Mouse (Mus musculus) right cerebral cortex, postnatal 36 days (tissue): ENCODE data around the gene Hunk.

Experiments
- DNase-seq, 2 experiments: peaks; one replicate each; pipeline ENCODE4 v3.0.0; 2022; ENCODE audit warnings: low spot score in 2 of 2, mixed read lengths in 1 of 2

Gene Hunk

DNA sequence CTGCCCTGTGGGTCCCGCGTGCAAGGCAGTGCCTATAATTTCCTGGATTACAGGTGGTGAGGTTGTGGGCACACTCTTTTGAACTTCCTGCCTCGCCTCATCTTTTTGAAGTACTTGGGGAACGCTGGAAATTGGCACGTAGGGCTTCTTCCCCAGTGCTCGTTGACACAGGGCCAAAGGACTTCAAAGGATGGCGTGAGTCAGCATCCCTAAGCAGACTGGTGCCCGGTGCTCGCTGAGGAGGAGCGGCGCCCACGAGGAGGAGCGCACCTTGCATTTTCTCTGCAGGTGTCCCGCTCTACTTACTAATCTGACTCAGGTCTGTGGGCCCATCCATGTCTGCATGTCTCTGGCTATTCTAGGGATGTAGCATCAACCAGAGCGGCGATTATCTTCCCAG, 4.9 kb downstream of the Hunk start:
- DNase-seq: no peak

DNA sequence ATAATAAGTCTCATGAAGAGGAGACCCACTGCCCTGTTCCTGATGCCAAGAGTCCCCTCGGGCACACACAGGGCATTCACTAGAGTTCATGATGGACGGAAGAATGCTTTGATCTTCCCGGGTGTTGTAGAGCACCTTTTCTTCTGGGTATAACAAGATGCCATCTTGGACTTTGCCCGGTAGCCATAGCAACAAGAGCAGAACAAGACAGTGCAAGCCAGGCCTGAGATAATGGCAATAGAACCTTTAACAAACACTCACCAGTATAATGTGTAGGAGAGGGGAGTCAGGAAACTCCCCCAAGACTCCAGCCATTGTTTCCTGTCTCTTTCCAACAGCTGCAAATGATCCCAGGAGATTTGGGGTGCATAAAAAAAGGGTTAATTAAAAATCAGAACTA, 8.9 kb downstream of the Hunk start:
- no peak for DNase-seq

DNA sequence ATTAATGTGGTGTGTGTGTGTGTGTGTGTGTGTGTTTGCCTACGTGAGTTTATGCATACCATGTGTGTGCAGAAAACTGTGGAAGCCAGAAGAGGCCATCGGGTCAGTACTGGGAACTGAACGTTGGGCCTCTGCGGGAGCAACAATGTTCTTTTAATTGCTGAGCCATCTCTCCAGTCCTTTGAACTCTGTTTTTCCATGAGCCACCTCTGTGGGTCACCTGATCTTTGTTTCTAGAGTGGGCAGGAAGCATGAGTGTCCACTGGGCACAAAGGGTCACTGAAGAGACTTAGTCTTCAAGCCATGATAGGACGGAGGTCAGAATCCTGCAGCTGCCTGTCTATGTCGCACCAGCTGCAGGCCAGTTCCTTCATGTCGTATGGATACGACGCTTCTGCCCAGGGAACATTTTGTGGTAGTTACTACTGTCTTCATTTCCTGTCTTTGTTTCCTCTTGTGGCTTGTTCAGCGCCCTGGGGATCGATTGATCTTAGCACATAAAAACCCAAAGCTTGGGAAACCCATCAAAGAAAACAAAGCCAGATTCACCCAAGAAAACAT, 10.3 kb downstream of the Hunk start:
- DNase-seq: no peak

DNA sequence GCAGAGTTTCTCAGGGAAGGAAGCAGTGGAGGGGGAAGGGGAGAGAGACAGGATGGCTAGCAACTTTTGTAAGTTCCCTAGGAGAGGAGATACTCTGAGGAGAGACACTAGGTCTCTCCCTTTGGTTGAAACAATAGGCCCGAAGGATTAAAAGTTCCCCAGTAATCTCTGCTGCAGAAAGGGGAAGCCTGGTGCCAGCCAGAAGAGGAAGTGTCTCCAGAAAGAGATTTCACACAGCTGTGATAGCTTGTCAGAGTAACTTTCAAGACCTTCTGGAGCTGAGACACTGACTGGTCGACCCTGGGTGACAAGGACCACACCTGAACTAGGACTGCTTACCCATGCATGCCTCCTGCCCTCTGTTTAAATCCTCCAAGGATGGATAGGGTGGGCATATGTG, 11.1 kb downstream of the Hunk start:
- no peak for DNase-seq

DNA sequence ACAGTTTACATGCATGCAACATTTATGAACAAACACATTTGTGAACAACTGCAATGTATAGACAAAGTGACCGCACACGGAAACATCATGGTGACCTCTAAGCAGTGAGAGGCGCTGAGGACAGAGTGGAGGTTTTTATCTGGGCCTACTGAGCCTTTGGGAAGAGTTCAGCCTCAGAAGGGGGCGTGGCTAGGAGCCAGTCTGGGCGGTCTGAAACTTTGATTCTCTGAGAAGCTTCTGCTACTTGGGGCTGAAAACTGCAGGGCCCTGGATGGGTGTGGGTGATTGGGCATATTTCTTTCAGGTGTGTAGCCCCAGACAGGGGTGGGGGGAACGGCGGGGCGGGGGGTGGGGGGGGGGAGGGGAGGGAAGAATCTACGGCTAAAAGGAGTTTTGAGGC, 14.5 kb downstream of the Hunk start:
- no peak for DNase-seq

DNA sequence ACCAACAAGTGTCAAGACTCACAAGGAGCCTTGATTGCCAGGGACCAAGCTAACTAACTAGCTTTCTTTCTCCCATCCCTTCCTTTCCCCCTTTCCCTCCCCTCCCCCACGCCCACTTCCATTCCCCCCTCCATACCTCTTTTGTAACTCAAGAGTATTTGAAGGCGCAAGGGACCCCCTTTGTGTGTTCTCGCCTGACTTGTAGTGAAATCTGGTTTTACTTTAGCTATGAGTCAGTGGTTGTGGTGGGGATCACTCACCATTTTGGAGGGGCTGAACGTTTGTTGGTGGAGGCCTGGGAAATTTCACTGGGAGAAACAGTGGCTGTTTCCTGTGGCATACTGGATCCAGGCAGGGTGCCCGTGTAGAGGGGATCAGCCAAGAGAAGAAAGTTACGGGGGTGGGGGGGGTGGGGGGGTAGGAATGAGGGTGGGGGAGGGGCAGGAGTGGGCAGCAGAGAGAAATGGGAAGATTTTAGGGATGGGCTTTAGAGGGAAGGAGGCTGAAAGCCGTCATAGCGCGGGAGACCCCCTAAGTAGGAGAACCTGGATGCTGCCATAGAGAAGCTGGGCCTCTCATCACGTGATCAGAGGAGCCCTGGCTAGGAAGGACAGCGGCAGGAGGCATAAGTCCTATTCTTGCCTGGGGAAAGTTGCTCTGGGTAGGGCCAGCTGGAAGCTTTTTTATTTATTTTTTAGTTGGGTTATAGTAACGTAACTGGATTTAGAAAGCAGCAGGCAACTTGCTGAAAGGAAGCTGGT, 15.3 kb downstream of the Hunk start:
- DNase-seq: no peak

DNA sequence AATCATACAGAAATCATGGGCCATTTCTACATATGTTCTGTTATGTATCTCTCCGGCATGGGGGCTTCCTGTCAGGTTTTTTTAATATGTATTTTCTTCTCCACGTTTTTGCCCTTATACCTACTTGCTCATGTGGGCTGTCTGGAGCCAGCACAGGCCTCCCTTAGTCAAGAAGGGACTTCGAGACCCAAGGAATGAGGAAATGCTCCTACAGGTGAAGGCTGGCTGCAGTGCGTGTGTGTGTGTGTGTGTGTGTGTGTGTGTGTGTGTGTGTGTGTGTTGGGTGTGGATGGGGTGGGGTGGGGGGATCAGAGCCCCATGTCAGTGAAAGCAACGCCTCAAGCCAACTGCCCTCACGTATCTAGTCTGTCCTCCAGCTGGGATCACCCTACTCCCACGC, 16.5 kb downstream of the Hunk start:
- no peak for DNase-seq

DNA sequence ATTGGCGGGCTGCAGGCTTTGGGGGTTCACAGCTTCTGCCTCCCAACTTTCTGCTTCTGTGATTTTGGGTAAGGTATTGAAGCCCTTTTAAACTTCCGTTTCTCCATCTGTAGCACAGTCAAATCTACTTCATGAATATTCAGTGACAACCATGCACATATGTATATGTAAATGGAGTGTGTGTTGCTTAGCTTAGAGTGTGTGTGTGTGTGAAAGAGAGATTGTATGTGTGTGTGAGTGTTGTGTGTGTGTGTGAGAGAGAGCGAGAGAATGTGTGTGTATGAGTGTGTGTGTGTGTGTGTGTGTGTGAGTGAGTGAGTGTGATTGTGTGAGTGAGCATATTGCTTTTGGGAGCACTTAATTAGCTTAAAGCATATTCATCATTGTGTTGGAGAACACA, 19.4 kb downstream of the Hunk start:
- DNase-seq: no peak

DNA sequence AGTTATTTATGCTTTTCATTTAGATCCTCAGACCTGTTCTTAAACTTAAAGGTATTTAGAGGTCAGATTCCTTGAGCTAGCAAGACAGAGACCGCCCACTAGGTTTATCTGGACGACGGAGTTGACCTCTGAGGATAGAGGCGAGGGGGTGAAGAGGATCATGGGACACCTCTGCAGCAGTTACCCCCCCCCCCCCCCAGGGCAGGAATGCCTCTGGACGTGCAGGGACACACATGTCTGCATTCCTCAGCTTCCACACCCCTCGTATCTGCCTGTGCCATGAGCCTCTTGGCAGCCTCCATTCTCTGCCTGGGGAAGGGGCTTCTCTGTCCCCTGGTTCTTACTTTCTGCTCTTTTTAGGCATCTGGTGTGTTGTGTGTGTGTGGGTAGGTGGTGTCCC, 19.8 kb downstream of the Hunk start:
- no peak for DNase-seq

DNA sequence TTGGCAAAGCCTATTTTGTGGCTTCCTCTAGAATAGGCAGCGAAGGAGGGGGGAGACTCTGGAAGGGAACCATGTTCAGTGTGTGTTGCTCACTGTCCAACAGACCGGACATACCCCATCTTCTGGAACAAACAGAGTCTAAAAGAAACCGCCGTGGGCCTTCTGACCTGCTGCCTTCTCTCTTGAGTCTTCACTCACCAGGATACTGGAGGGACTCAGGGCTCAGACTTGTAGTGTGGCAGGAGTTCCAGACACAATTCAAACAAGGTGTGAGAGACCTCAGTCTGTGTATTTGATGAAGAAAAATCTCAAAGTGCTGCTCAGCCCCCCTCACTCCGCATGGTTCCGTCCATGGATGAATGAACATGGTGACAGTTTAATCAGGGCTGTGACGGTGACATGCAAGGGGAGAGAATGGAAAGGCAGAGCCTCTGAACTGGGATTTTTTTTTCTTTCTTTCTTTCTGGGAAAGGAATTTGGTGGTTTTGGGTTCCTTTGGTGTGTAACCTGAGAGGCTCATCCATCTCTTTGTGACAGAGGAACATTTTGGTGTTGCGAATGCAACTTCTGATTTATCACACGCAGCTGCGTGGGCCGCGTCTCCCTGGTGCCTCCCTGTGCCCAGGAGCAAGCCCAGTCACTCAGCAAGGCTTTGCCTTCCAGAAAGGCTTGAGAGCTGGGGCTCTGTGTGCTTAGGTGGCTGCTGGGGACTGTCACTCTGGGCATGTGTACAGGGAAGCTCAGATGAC, 21.9 kb downstream of the Hunk start:
- no peak for DNase-seq

DNA sequence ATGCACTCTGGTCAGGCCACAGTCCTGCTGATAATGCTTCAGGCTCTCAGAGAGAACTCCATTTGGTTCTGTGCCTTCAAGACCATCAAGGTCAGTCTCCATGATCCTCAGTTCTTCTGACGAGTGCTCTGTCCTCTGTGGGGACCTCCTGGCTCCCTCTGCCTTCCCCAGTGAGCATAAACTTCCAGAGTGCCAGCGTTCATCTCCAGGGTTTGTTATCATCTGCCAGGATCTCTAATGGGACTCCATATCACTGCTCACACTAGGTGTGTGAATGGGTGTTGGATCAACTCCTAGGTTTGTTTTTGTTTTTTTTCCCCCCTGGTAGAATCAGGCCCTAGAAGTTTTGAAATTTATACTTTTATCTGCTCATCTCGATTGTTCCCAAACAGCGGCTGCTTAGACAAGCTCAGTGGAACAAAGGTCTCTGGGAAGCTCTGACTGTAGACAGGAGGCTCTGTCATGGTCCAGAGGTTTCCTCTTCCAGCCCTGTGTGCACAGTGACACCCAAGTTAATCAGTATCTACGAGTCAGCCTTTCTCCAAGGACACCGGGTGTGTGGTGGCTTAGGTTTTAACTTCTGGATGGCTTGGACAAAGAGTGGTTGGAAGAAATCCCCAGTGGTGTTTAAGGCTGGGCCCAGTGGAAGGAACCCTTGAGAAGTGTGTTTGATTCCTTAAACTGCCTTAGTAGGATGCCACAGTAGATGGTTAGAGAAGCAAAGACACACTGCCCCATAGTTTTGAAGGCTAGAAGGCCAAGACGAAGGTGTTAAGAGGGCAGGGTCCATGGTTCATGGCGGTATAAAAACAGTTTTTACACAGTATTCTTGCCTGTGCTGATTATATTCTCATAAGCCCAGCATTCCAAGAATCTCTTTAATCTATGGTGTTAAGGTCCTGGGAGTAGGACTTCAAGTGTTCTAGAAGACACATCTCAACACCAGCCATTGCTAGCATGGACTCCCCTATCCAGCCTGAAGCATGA, 26.6 kb downstream of the Hunk start:
- DNase-seq: no peak

DNA sequence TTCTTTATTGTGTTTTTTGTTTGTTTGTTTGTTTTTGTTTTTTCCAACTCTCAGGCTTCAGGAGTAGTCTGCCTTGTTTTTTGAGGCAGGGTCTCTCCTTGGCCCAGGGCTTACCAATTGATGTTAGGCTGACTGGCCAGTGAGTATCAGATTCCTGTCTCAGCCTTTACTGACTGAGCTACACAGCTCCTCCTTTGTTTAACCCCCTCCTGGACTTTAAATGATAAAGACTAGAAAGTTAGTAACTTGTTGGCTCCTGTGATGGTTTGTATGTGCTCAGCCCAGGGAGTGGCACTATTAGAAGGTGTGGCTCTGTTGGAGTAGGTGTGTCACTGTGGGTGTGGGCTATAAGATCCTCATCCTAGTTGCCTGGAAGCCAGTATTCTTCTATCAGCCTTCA, 30.8 kb downstream of the Hunk start:
- DNase-seq: no peak

DNA sequence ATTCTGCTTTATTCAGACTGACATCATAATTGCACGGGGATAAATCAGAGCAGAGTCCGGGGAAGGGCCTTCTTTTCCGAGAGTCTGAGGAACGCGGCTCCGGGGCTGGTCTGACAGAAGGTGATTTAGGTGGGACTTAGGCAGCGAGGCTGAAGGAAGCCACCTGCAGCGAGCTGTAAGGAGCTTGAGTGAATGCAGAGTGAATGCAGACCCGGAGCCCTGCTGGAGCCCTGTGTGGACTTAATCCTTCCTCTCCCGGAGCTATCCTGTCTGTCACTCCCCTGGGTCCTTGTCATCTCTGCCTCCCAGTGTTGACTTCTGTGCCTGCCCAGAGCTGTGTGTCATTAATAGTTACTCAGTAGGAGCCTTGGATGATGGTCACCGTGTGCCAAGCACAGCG, 32.8 kb downstream of the Hunk start:
- DNase-seq: no peak

DNA sequence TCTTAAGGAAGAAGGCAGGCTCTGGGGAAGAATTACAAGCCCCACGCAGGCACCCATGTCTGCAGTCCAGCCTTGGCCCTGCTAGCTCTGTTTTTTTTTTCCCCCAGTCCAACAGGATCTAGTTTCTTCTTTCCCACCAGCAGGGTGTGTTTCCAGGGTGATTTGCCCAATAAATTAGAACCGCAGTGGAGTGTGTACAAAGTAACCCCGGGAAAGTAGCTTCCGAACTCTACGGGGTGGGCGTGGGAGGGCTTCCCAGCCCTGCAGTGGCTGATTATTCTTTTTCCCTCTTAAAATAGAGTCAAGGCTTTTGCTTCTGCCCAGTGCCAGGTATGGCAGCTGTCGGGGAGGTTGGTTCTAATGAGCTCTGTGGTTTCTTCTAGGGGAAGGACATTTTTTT, 35.3 kb downstream of the Hunk start:
- DNase-seq: no peak

DNA sequence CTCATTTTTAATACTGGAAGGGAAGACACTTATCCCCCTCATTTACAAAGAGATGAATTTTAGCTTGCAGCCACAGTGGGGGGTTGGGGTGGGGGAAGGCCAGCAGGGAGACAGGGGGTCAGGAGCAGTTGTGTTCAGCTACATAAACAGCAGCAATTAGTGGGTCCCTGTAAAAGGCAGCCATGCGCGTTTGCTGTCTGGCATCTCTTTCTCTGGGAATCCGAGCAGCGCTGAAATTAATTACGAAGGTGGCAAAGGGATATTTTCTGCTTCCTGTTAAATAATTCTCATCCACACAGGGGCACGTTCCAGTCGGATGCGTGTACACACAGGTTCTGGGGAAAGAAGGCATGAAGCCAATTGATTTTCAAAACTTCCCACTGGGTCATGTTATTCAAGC, 35.7 kb downstream of the Hunk start:
- DNase-seq: no peak

DNA sequence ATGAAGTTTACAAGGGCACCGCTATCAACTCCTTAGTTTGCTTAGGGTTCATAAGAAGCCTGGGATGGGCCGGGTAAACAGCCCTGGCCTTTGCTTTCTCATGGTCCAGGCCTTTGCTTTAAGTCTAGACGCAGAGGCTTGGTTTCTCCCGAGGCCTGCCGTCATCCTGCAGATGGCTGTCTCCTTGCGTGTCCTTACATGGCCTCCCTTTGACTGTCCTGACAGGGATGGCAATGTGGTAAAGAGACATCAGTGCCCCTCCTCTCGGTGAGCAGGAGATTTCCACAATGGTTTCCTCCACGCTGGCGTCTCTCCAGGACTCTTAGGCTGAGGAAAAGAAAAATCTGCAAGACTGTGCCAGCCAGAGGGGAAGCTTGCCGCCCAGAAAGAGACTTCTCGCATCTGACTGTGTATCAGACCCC, 36.3 kb downstream of the Hunk start:
- peak in 1 of 2 experiments; percentile 27 for DNase-seq

DNA sequence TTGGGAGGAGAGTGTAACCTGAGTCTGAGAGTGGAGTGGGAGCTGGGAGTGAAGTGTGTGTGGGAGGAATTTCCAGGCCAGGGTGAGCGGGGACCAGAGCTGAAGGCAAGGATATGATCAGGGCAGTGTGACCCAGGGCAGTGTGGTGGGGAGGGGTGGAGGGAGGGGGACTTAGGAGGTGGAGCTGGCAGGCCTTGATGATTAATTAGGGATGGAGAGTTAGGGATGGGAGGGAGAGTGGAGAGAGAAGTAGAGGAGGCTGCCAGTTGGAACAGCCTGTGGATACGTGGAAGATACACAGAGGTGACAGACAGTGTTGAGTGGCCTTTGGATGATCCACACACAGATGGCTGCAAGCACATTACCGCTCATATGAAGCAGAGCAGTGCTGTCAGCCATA, 38.1 kb downstream of the Hunk start:
- no peak for DNase-seq

DNA sequence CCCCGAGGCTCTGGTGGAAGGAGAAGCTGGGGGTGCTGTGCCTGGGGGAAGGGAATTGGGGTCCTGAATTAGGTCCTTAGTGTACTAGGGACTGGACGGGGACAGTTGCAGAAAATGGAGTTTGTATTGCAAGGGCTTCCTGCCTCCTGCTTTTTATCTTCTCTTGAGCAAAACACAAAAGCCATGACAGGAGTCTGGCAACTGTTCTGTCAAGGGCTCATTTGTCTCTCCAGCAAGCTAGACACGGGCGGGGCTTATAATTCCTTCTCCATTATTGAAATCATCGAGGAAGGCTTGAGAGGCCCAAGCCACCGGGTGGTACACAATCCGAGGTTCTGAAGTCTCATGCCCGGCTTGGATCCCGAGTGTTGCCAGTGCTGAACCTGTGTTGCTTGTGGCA, 38.6 kb downstream of the Hunk start:
- no peak for DNase-seq

DNA sequence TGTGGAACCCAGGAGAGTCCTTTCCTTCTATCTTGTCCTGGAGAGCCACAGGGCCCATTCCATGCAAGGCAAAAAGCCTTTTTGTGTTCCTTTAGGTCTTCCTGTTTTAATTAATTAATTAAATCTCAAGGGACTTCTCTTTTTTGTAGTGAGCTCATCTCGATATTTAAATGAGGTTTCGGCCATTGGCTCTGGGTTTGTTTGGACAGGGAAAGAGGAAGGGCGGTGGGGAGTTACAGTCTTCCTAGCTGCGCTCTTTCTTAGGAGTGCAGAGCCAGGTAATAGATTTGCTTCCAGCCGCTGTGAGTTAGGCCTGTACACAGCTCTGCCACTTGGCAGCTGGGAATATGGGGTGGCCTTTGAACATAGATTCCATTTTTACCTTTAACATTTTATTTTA, 40.4 kb downstream of the Hunk start:
- DNase-seq: no peak

DNA sequence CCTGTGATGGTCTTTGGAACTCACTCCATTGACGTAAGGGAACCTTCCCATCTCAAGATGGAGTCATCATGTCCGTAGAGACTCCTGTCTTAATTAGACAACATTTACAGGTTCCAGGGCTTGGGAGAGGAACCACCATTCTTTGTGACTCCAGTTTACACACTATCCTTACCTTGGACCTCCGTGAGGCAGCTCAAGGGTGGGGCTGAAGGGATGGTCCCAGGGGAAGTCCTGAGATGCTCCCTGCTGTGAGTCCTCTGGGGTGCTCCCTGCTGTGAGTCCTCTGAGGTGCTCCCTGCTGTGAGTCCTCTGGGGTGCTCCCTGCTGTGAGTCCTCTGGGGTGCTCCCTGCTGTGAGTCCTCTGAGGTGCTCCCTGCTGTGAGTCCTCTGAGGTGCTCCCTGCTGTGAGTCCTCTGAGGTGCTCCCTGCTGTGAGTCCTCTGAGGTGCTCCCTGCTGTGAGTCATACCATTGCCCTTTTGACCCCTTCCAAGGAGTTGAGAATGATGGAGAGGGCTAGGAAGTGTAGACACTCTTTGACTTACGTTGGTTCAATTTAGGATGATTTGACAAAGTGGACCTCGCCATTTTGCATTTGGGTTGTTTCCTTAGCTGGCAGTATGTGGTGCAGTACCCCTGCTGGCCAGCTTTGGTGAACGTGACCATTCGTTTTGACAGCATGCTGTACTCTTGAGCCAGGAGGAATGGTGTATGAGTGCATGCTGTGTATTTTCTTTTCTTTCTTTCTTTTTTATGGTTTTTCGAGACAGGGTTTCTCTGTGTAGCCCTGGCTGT, 42.2 kb downstream of the Hunk start:
- DNase-seq: no peak

DNA sequence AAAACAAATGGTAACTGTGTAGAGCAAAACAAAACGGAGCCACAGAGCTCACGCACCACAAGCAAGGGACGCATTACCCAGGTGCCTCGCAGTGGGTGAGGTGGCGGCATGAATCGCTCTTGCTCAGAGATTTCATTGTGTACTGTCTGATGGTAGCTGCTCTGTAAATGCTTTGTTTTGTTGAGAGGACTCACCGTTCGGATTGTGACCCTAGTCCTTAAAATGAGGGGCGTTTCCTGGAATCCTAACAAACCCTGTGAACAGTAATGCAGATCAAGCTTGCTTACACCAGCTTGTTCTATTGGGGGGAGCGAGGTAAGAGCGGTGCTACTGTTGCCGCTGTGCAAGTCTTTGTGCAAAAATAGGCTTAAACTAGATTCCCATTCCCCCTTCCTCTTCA, 47.7 kb downstream of the Hunk start:
- no peak for DNase-seq
